Mouse (Mus musculus): ENCODE data around the gene Dennd4a.

The Dennd4a gene

GRCm38 (mm10) chr9:64810822-64811537 is at the start of gene Dennd4a:
Gene Dennd4a, plus strand, starts transcription at chr9:64811340.
- DNase-seq, result peak; percentile 99

- DNase-seq, result no peak
Observed at GRCm38 (mm10) chr9:64764824-64765223, 46.3 kb upstream of the Dennd4a start.

- DNase-seq, result no peak
Observed at GRCm38 (mm10) chr9:64766136-64766535, 45.0 kb upstream of the Dennd4a start.

- DNase-seq, result no peak
Observed at GRCm38 (mm10) chr9:64767796-64768195, 43.3 kb upstream of the Dennd4a start.

- peak; percentile 24 for DNase-seq
Observed at GRCm38 (mm10) chr9:64769066-64769695, 42.0 kb upstream of the Dennd4a start.

- no peak for DNase-seq
Observed at GRCm38 (mm10) chr9:64769911-64770310, 41.2 kb upstream of the Dennd4a start.

GRCm38 (mm10) chr9:64770411-64770849 is 40.7 kb upstream of the Dennd4a start:
- no peak for DNase-seq

GRCm38 (mm10) chr9:64771236-64771635 is 39.9 kb upstream of the Dennd4a start:
- peak; percentile 60 for DNase-seq

- DNase-seq, result no peak
Observed at GRCm38 (mm10) chr9:64773254-64773653, 37.9 kb upstream of the Dennd4a start.

- DNase-seq, result no peak
Observed at GRCm38 (mm10) chr9:64773936-64774335, 37.2 kb upstream of the Dennd4a start.

- DNase-seq, result peak; percentile 35
Observed at GRCm38 (mm10) chr9:64774411-64774811, 36.7 kb upstream of the Dennd4a start.

- DNase-seq, result no peak
Observed at GRCm38 (mm10) chr9:64774883-64775282, 36.3 kb upstream of the Dennd4a start.

- DNase-seq, result no peak
Observed at GRCm38 (mm10) chr9:64775491-64775890, 35.6 kb upstream of the Dennd4a start.

- no peak for DNase-seq
Observed at GRCm38 (mm10) chr9:64777441-64777987, 33.6 kb upstream of the Dennd4a start.

GRCm38 (mm10) chr9:64778151-64778550 is 33.0 kb upstream of the Dennd4a start:
- DNase-seq, result no peak

GRCm38 (mm10) chr9:64779628-64780027 is 31.5 kb upstream of the Dennd4a start:
- no peak for DNase-seq

GRCm38 (mm10) chr9:64783511-64783910 is 27.6 kb upstream of the Dennd4a start:
- no peak for DNase-seq

GRCm38 (mm10) chr9:64784841-64785240 is 26.3 kb upstream of the Dennd4a start:
- DNase-seq, result no peak

- DNase-seq, result no peak
Observed at GRCm38 (mm10) chr9:64786216-64786905, 24.8 kb upstream of the Dennd4a start.

- DNase-seq, result no peak
Observed at GRCm38 (mm10) chr9:64788070-64788469, 23.1 kb upstream of the Dennd4a start.

GRCm38 (mm10) chr9:64789341-64789761 is 21.8 kb upstream of the Dennd4a start:
- DNase-seq, result no peak

GRCm38 (mm10) chr9:64789887-64790400 is 21.2 kb upstream of the Dennd4a start:
- no peak for DNase-seq
